Mouse (Mus musculus): ENCODE measurements around the gene Rnls. TPM values are rescaled to one million over a fixed set of nuclear protein-coding genes. Genes with fewer than 3 reads are reported as not detected.

Rnls gene
- polyA plus RNA-seq, 1 experiment from 2014 or later = 6.0 TPM

- no peak for ATAC-seq (replicated peaks; ENCODE audit: low FRiP score)
Measured at GRCm38 (mm10) chr19:33240386-33240785, 151.7 kb downstream of the Rnls start.

GRCm38 (mm10) chr19:33232902-33233301, 159.2 kb downstream of the Rnls start:
- Histone ChIP-seq H3K27me3 (ENCODE audit: control insufficient read depth, insufficient read depth, low read length) (no peaks in the 10 kb centered on the region), H3K9me3 (ENCODE audit: control insufficient read depth, low read length) (no peaks in the 10 kb centered on the region), H3K36me3 (ENCODE audit: control insufficient read depth, insufficient read depth, low read length) (no peaks in the 10 kb centered on the region), H3K4me2 (ENCODE audit: low read depth, low read length, severe bottlenecking) (no peak overlapping the region), H3K9ac (ENCODE audit: low read length) (no peak overlapping the region), H3K27ac (ENCODE audit: low read depth, low read length) (no peak overlapping the region), H3K4me3 (ENCODE audit: low read depth, low read length) (no peak overlapping the region), H3K4me1 (replicated peaks; ENCODE audit: control insufficient read depth, insufficient read depth, low read length) (no peaks in the 10 kb centered on the region)
- no peak for ATAC-seq (replicated peaks; ENCODE audit: low FRiP score)
- WGBS = 82% methylated on average over 3 of the region's 3 CpGs
- DNase-seq (ENCODE audit: low spot score) = no peak

More at GRCm38 (mm10) chr19:33240386-33240785, 151.7 kb downstream of the Rnls start:
- Histone ChIP-seq H3K9me3 (ENCODE audit: control insufficient read depth, low read length) (no peaks in the 10 kb centered on the region), H3K36me3 (ENCODE audit: control insufficient read depth, insufficient read depth, low read length) (no peaks in the 10 kb centered on the region), H3K9ac (ENCODE audit: low read length) (no peak overlapping the region), H3K4me2 (ENCODE audit: low read depth, low read length, severe bottlenecking) (no peak overlapping the region), H3K4me3 (ENCODE audit: low read depth, low read length) (no peak overlapping the region), H3K4me1 (replicated peaks; ENCODE audit: control insufficient read depth, insufficient read depth, low read length) (no peaks in the 10 kb centered on the region), H3K27ac (ENCODE audit: low read depth, low read length) (no peak overlapping the region), H3K27me3 (ENCODE audit: control insufficient read depth, insufficient read depth, low read length) (no peaks in the 10 kb centered on the region)
- no peak for DNase-seq (ENCODE audit: low spot score)
- 85% methylated on average over 2 of the region's 2 CpGs for WGBS

DNA sequence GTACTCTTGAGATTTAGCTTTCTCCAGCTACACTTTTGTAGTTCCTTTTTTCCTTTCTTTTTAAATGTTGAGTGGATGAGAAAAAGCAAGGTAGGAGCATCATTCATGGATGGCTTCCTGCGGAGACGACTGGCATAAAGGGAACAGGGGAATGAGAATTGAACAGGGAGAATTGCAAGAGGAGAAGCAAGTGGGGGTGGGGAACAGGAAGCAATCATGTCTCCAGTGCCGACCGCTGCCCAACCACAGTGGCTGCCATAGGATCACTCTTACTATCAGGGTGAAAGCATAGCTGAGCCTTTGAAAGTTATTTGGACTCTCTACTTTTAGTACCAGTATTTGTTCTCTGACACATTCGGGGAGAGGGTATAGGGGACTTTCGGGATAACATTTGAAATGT, 160.8 kb downstream of the Rnls start:
- Histone ChIP-seq H3K4me1 (replicated peaks; ENCODE audit: control insufficient read depth, insufficient read depth, low read length) (no peaks in the 10 kb centered on the region), H3K9me3 (ENCODE audit: control insufficient read depth, low read length) (no peaks in the 10 kb centered on the region), H3K9ac (ENCODE audit: low read length) (no peak overlapping the region), H3K4me2 (ENCODE audit: low read depth, low read length, severe bottlenecking) (no peak overlapping the region), H3K4me3 (ENCODE audit: low read depth, low read length) (no peak overlapping the region), H3K27ac (ENCODE audit: low read depth, low read length) (no peak overlapping the region), H3K36me3 (ENCODE audit: control insufficient read depth, insufficient read depth, low read length) (no peaks in the 10 kb centered on the region), H3K27me3 (ENCODE audit: control insufficient read depth, insufficient read depth, low read length) (no peaks in the 10 kb centered on the region)
- DNase-seq (ENCODE audit: low spot score) (no peak), ATAC-seq (replicated peaks; ENCODE audit: low FRiP score) (no peak)
- WGBS = 65% methylated on average over 6 of the region's 6 CpGs

- 4% methylated on average over 3 of the region's 3 CpGs for WGBS
- no peak overlapping the region for H3K9ac ChIP-seq (ENCODE audit: low read length)
- no peaks in the 10 kb centered on the region for H3K36me3 ChIP-seq (ENCODE audit: control insufficient read depth, insufficient read depth, low read length)
- H3K4me3 ChIP-seq (ENCODE audit: low read depth, low read length) = no peak overlapping the region
- DNase-seq (ENCODE audit: low spot score) (peak; percentile 71), ATAC-seq (replicated peaks; ENCODE audit: low FRiP score) (peak; percentile 86)
- H3K9me3 ChIP-seq (ENCODE audit: control insufficient read depth, low read length) = no peaks in the 10 kb centered on the region
- no peak overlapping the region for H3K27ac ChIP-seq (ENCODE audit: low read depth, low read length)
- peaks cover 4% of the 10 kb centered on the region; the same call in 1 of the 2 replicates for H3K4me1 ChIP-seq (replicated peaks; ENCODE audit: control insufficient read depth, insufficient read depth, low read length)
- H3K27me3 ChIP-seq (ENCODE audit: control insufficient read depth, insufficient read depth, low read length) = no peaks in the 10 kb centered on the region
- H3K4me2 ChIP-seq (ENCODE audit: low read depth, low read length, severe bottlenecking) = no peak overlapping the region
Measured at GRCm38 (mm10) chr19:33227004-33227403, 165.1 kb downstream of the Rnls start.

DNA sequence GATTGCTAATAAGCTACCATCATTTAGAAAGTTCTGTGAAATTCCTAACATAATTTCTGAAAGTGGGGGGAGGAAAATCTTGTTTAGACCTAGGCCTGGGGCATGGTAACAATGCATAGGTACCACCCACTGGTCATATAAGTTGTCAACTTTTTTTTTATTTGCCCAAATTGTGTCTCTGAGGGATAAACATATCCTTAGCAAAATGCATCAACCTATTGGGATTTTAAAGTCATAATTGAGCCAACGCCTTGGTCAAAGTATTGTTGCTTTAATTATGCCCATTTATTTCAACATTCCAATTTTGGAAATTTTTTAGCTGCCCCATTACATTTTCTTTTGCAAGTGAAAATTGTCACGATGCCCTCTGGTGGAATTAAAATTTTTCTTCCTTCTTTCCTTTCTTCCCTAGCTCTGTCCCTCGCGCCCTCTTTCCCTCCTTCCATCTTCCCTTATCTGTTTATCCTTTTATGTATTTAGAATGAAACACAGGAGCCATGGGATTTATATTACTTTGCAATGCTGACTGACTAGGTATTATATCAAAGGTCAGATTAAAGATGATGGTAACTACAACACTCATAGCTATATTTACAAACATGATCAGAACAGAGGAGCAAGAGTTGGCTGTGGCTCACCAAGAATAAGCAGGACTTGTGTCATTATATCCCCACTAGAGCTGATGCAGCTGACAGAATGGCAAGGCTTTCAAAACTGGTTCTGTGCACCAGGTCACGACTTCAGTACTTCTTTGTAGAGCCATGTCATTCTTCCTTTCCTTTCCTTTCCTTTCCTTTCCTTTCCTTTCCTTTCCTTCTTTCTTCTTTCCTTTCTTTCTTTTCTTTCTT, 166.0 kb downstream of the Rnls start:
- no peaks in the 10 kb centered on the region for H3K27me3 ChIP-seq (ENCODE audit: control insufficient read depth, insufficient read depth, low read length)
- H3K4me2 ChIP-seq (ENCODE audit: low read depth, low read length, severe bottlenecking) = no peak overlapping the region
- no peak overlapping the region for H3K27ac ChIP-seq (ENCODE audit: low read depth, low read length)
- no peak overlapping the region for H3K4me3 ChIP-seq (ENCODE audit: low read depth, low read length)
- H3K9me3 ChIP-seq (ENCODE audit: control insufficient read depth, low read length) = no peaks in the 10 kb centered on the region
- 66% methylated on average over 5 of the region's 5 CpGs for WGBS
- DNase-seq (ENCODE audit: low spot score) (no peak), ATAC-seq (replicated peaks; ENCODE audit: low FRiP score) (no peak)
- H3K9ac ChIP-seq (ENCODE audit: low read length) = no peak overlapping the region
- peaks cover 4% of the 10 kb centered on the region; the same call in 1 of the 2 replicates for H3K4me1 ChIP-seq (replicated peaks; ENCODE audit: control insufficient read depth, insufficient read depth, low read length)
- no peaks in the 10 kb centered on the region for H3K36me3 ChIP-seq (ENCODE audit: control insufficient read depth, insufficient read depth, low read length)

GRCm38 (mm10) chr19:33225002-33225376, 167.1 kb downstream of the Rnls start:
- WGBS = 89% methylated on average over 9 of the region's 9 CpGs
- no peak overlapping the region for H3K4me3 ChIP-seq (ENCODE audit: low read depth, low read length)
- no peak overlapping the region for H3K27ac ChIP-seq (ENCODE audit: low read depth, low read length)
- H3K9me3 ChIP-seq (ENCODE audit: control insufficient read depth, low read length) = no peaks in the 10 kb centered on the region
- no peaks in the 10 kb centered on the region for H3K27me3 ChIP-seq (ENCODE audit: control insufficient read depth, insufficient read depth, low read length)
- no peak for DNase-seq (ENCODE audit: low spot score)
- peaks cover 4% of the 10 kb centered on the region; the same call in 1 of the 2 replicates for H3K4me1 ChIP-seq (replicated peaks; ENCODE audit: control insufficient read depth, insufficient read depth, low read length)
- H3K36me3 ChIP-seq (ENCODE audit: control insufficient read depth, insufficient read depth, low read length) = no peaks in the 10 kb centered on the region
- H3K4me2 ChIP-seq (ENCODE audit: low read depth, low read length, severe bottlenecking) = no peak overlapping the region
- ATAC-seq (replicated peaks; ENCODE audit: low FRiP score) = no peak
- H3K9ac ChIP-seq (ENCODE audit: low read length) = no peak overlapping the region

- 44% methylated on average over 8 of the region's 8 CpGs for WGBS
- Histone ChIP-seq H3K4me1 (replicated peaks; ENCODE audit: control insufficient read depth, insufficient read depth, low read length) (peaks cover 4% of the 10 kb centered on the region; the same call in 1 of the 2 replicates), H3K4me3 (ENCODE audit: low read depth, low read length) (no peak overlapping the region), H3K4me2 (ENCODE audit: low read depth, low read length, severe bottlenecking) (no peak overlapping the region), H3K27ac (ENCODE audit: low read depth, low read length) (no peak overlapping the region), H3K36me3 (ENCODE audit: control insufficient read depth, insufficient read depth, low read length) (no peaks in the 10 kb centered on the region), H3K27me3 (ENCODE audit: control insufficient read depth, insufficient read depth, low read length) (no peaks in the 10 kb centered on the region), H3K9me3 (ENCODE audit: control insufficient read depth, low read length) (no peaks in the 10 kb centered on the region), H3K9ac (ENCODE audit: low read length) (no peak overlapping the region)
- ATAC-seq (replicated peaks; ENCODE audit: low FRiP score) (peak; percentile 81), DNase-seq (ENCODE audit: low spot score) (peak; percentile 66)
Measured at GRCm38 (mm10) chr19:33224181-33225001, 167.7 kb downstream of the Rnls start.

GRCm38 (mm10) chr19:33223766-33224165, 168.3 kb downstream of the Rnls start:
- no peak overlapping the region for H3K4me2 ChIP-seq (ENCODE audit: low read depth, low read length, severe bottlenecking)
- H3K4me3 ChIP-seq (ENCODE audit: low read depth, low read length) = no peak overlapping the region
- no peak overlapping the region for H3K27ac ChIP-seq (ENCODE audit: low read depth, low read length)
- no peak overlapping the region for H3K9ac ChIP-seq (ENCODE audit: low read length)
- DNase-seq (ENCODE audit: low spot score) (no peak), ATAC-seq (replicated peaks; ENCODE audit: low FRiP score) (no peak)
- no peaks in the 10 kb centered on the region for H3K9me3 ChIP-seq (ENCODE audit: control insufficient read depth, low read length)
- H3K4me1 ChIP-seq (replicated peaks; ENCODE audit: control insufficient read depth, insufficient read depth, low read length) = peaks cover 4% of the 10 kb centered on the region; the same call in 1 of the 2 replicates
- no peaks in the 10 kb centered on the region for H3K36me3 ChIP-seq (ENCODE audit: control insufficient read depth, insufficient read depth, low read length)
- H3K27me3 ChIP-seq (ENCODE audit: control insufficient read depth, insufficient read depth, low read length) = no peaks in the 10 kb centered on the region
- WGBS = 73% methylated on average over 5 of the region's 5 CpGs

All from forebrain, embryonic 11.5 days (tissue).